30 mouse cellular contexts compared by ENCODE assay signal in the genomic region with DNA sequence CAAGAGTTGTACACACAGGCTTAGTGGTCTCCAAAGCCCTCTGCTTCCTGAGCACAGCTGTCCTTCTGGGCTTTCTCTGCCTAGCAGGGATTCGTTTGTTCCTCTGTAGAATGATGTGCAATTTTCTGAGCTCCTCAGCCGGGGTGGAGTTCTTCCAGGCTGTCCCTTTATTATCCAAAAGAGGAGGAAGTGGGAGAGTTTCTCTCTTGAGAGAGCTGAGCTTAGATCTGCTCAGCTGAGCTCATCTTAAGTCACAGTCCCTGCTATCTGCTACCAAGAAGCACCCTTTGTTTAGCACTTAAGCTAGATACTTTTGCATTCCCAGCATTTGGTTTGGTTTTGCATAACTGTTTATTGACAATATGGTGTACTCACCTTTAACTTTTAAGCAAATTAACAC. TPM values are rescaled to one million over a fixed set of nuclear protein-coding genes. Genes with fewer than 3 reads are reported as not detected.
DNase-seq lines count a peak whose midpoint lies in the region; ATAC-seq and TF ChIP-seq lines count a peak whose summit lies in the region.
"Had no signal": no experiment of that assay in that cellular context is flagged by ENCODE, and none has a peak within 500 bp of the region (broad histone marks: within the 10 kb centered on the region; RNA-seq: fewer than 3 reads in every experiment).

No protein-coding gene starts in this region.

- no peaks in the 10 kb centered on the region for H3K9me3 ChIP-seq in ES-Bruce4 (replicated peaks; ENCODE audit: control insufficient read depth, insufficient read depth, low read length, poor library complexity, severe bottlenecking)
- H3K9me3 ChIP-seq: embryonic facial prominence, embryonic 10.5 days; embryonic facial prominence, embryonic 13.5 days; forebrain, embryonic 12.5 days; forebrain, embryonic 15.5 days; heart, embryonic 12.5 days; heart, embryonic 15.5 days; hindbrain, embryonic 10.5 days; hindbrain, embryonic 13.5 days; intestine, embryonic 15.5 days had no signal

- peak; percentile 70 for DNase-seq in R1 (ENCODE audit: low read depth, low spot score)
- DNase-seq in thymus, adult 2 months = no peak
- no peak for DNase-seq in embryo, embryonic 10.5 days (ENCODE audit: low spot score)
- no peak for DNase-seq in cerebellum, adult 11-12 months
- DNase-seq: adrenal gland, adult 2 months; adrenal gland, postnatal 14 days; B cell, adult 2 months; cerebellum, adult 2 months; cerebellum, adult 9-11 months; cerebellum, postnatal 25 days; embryo, embryonic 11 days; gastrocnemius, adult 2 months; gastrocnemius, postnatal 14 days; heart, adult 18-20 months; heart, postnatal 10 days; heart, postnatal 36 days; kidney, adult 11 months had no signal

- peak overlapping the region; percentile 0; the same call in 1 of the 2 replicates for H3K27ac ChIP-seq in ES-Bruce4 (ENCODE audit: insufficient read depth, low read length)
- no peak overlapping the region for H3K27ac ChIP-seq in thymus, adult 2 months (ENCODE audit: control insufficient read depth, insufficient read depth, low read length)
- H3K27ac ChIP-seq: embryonic facial prominence, embryonic 10.5 days; embryonic facial prominence, embryonic 13.5 days; forebrain, embryonic 12.5 days; forebrain, embryonic 15.5 days; gastrocnemius, adult 2 months; heart, embryonic 15.5 days; hindbrain, embryonic 10.5 days; hindbrain, embryonic 13.5 days; intestine, embryonic 15.5 days had no signal

- H3K9ac ChIP-seq in ES-Bruce4 (ENCODE audit: low read depth, poor library complexity, severe bottlenecking) = no peak overlapping the region
- H3K9ac ChIP-seq: embryonic facial prominence, embryonic 13.5 days; forebrain, embryonic 12.5 days; forebrain, embryonic 15.5 days; heart, embryonic 12.5 days; heart, embryonic 15.5 days; hindbrain, embryonic 13.5 days; intestine, embryonic 15.5 days had no signal

- H3K4me1 ChIP-seq in ES-Bruce4 (ENCODE audit: control insufficient read depth, insufficient read depth, low read length) = peaks cover 7% of the 10 kb centered on the region
- peaks cover 5% of the 10 kb centered on the region for H3K4me1 ChIP-seq in thymus, adult 2 months (replicated peaks; ENCODE audit: control insufficient read depth, insufficient read depth, low read length)

- 73% methylated on average over 2 of the region's 2 CpGs for WGBS in thymus, adult 2 months

- no peaks in the 10 kb centered on the region for H3K36me3 ChIP-seq in ES-Bruce4 (ENCODE audit: control insufficient read depth, insufficient read depth, low read length, poor library complexity, severe bottlenecking)
- no peaks in the 10 kb centered on the region for H3K36me3 ChIP-seq in thymus, adult 2 months (ENCODE audit: control insufficient read depth, insufficient read depth, low read length)
- H3K36me3 ChIP-seq: embryonic facial prominence, embryonic 13.5 days; forebrain, embryonic 12.5 days; forebrain, embryonic 15.5 days; heart, embryonic 12.5 days; heart, embryonic 15.5 days; hindbrain, embryonic 10.5 days; hindbrain, embryonic 13.5 days; intestine, embryonic 15.5 days had no signal

- peak; percentile 23 for ATAC-seq in granulocyte monocyte progenitor cell, adult 5-6 weeks (replicated peaks; ENCODE audit: poor library complexity, severe bottlenecking)
- ATAC-seq: forebrain, embryonic 15.5 days; hindbrain, embryonic 16.5 days; intestine, embryonic 15.5 days had no signal

- no peak for TF ChIP-seq POLR2A in ES-Bruce4 (IDR thresholded peaks at IDR 0.05; ENCODE audit: insufficient read depth, low read length)
- TF ChIP-seq POLR2A in thymus, adult 2 months (IDR thresholded peaks at IDR 0.05; ENCODE audit: control insufficient read depth, extremely low read depth, insufficient read depth, low read length, poor library complexity) = no peak

- no peaks in the 10 kb centered on the region for H3K27me3 ChIP-seq in ES-Bruce4 (ENCODE audit: control insufficient read depth, insufficient read depth, low read length, poor library complexity, severe bottlenecking)
- no peaks in the 10 kb centered on the region for H3K27me3 ChIP-seq in thymus, adult 2 months (ENCODE audit: control insufficient read depth, insufficient read depth, low read length)
- H3K27me3 ChIP-seq: embryonic facial prominence, embryonic 13.5 days; forebrain, embryonic 12.5 days; forebrain, embryonic 15.5 days; heart, embryonic 12.5 days; heart, embryonic 15.5 days; hindbrain, embryonic 13.5 days; intestine, embryonic 15.5 days had no signal

- TF ChIP-seq CTCF in ES-Bruce4 (IDR thresholded peaks at IDR 0.05; ENCODE audit: low read depth, low read length) = no peak
- TF ChIP-seq CTCF in thymus, adult 2 months (IDR thresholded peaks at IDR 0.05; ENCODE audit: borderline replicate concordance, control insufficient read depth, extremely low read depth, insufficient read depth, low read length, poor library complexity) = no peak

- no peak for TF ChIP-seq EP300 in ES-Bruce4 (IDR thresholded peaks at IDR 0.05; ENCODE audit: insufficient read depth, low read depth, low read length)

- H3K4me3 ChIP-seq in ES-Bruce4 (ENCODE audit: low read depth, low read length) = no peak overlapping the region
- H3K4me3 ChIP-seq in thymus, adult 2 months (ENCODE audit: control insufficient read depth, insufficient read depth, low read length) = no peak overlapping the region
- H3K4me3 ChIP-seq: embryonic facial prominence, embryonic 10.5 days; embryonic facial prominence, embryonic 13.5 days; erythroblast, embryonic 14.5 days; forebrain, embryonic 12.5 days; forebrain, embryonic 15.5 days; gastrocnemius, adult 2 months; heart, embryonic 12.5 days; heart, embryonic 15.5 days; hindbrain, embryonic 10.5 days; hindbrain, embryonic 13.5 days; intestine, embryonic 15.5 days had no signal

RNA-seq across cellular contexts. Expression of gene Igf1r, which starts 36.7 kb away (rescaled TPM):
- polyA plus RNA-seq in ES-Bruce4 (2011; ENCODE audit: insufficient read depth, insufficient read length, low read depth, missing spikeins) = 58.4 and 62.0 TPM in 2 replicates
- total RNA-seq in granulocyte monocyte progenitor cell, adult 5-6 weeks (2014; fragmentation: Nextera tagmentation) = 59.2 and 59.7 TPM in 2 replicates
- 27.9 and 29.4 TPM in 2 replicates for total RNA-seq in granulocyte monocyte progenitor cell, adult 5-6 weeks (2017)
- 9.0 and 9.2 TPM in 2 replicates for polyA plus RNA-seq in thymus, adult 2 months (2012; rRNA removed)
